Mouse (Mus musculus) testis, postnatal 14 days (tissue): ENCODE measurements around the gene Ggact.

Experiments used
- DNase-seq: peaks from one replicate; pipeline ENCODE4 v3.0.0; 2021; ENCODE audit warnings: low spot score

Gene Ggact

GRCm38 (mm10) chr14:122900679-122901078 lies 12.9 kb downstream of the Ggact start:
- no peak for DNase-seq

- DNase-seq: no peak
Observed at GRCm38 (mm10) chr14:122898550-122898949, 15.0 kb downstream of the Ggact start.

DNA sequence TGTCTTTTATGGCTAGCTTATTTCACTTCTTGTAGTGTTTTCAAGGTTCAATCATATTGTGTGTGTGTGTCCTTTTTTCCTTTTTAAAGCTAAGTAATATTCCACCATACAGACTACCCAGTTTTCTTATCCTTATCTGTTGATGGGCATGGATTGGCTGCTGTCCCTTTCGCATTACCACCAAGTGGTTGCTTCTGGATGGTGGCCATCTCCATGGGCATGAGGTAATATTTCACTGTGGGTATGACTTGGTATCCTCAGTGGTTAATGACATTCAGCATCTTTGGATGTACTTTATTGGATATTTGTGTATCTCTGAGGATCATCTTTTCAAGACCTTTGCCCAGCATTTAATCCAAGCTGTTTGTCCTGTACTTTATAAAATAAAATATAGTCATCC lies 17.5 kb downstream of the Ggact start:
- DNase-seq: no peak

DNA sequence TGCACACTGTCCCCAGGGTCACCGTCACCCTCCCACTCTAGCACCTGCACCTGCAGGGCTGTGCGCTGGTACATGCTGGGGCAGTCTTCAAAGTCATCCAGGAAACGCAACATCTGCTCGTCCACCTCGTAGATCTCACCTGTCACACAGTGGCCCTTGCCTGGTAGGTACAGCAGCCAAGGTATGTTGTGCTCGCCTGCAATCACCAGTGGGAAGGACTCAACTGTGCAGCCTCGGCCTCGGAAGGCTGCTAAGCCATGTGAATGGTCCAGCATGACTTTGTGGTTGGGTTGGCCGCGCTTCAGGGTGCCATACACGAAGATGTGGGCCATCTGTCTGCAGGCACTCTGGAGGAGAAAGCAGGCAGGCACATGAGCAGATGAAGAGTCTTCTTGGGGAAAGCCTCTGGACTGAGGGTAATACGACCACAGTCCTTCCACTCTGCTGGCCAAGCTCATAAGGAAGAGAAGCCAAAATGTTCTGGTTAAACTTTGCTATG lies 22.0 kb downstream of the Ggact start:
- DNase-seq: no peak

GRCm38 (mm10) chr14:122888480-122888872 lies 25.1 kb downstream of the Ggact start:
- DNase-seq: no peak

DNA sequence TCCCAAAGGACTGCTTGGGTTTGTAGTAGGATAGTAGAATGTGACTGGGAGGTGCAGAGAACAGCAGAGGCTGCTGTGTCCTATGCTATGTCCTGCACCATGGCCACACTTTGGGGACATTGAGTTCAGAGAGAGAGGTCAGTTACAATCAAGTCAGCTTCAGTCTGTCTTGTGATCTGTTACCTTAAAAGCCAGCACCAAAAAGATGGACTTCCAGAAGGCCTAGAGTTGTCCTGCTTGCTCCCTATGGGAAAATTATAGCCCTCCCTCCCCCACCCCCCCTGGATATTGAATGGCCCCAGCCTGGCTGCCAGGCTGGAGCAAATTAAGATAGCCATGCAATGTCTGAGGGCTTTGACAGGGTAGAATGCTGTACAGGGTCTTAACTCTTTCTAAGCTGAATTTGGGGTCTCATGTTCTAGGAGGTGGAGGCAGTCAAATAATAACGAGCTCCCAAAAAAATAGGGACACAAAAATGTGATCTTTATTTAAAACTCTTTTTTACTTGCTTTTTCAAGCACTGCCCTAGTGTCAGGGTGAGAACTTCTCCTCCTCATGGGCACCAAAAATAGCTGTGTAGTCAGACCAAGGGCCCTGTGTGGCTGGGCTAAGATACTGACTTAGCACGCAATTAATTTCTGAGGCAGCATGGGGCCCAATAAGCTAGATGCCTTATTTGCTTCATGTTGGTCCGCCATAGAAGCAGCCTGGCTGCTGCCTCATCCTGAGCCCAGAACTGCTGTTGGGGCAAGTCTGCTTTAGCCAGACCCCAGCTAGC lies 25.7 kb downstream of the Ggact start:
- DNase-seq: no peak

- no peak for DNase-seq
Observed at GRCm38 (mm10) chr14:122887278-122887677, 26.3 kb downstream of the Ggact start.

DNA sequence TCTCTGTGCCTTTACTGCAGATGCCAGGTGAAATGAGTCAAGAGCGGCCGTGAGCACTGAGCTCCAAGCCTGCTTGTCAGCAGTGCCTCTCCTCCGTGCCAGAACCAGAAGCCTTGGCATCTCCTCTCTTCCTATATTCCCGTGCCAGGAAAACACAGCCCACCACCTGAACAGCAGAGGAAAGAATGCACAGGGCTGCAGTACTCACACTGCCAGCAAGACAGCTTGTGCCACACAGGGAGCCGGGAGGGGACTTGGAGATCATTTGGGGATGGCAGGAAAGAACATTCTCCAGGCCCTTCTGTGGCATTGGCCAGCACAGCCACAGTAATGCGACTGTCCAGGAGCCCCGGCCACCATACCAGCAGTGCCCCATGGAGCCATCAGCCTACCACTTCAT lies 27.7 kb downstream of the Ggact start:
- no peak for DNase-seq

GRCm38 (mm10) chr14:122883821-122884584 lies 29.6 kb downstream of the Ggact start:
- DNase-seq: no peak

DNA sequence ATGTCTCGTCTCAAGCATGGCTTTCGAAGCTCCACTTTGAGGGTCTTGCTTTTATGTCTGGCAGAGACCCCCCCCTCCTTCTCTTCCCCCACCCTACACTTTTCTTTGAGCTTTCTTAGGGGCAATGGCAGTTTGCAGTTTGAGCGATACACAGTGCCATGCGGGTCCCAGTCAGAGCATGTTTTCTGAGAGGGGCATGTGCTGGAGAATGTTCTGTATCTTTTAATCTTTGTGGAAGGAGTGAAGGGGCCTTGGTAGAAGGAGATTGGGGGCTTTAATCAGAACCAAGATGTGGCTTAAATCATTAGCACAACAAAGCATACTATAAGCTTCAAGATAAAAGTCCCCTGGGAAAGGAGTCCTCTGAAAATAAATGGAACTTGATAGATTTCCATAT lies 30.1 kb downstream of the Ggact start:
- no peak for DNase-seq

- no peak for DNase-seq
Observed at GRCm38 (mm10) chr14:122882795-122883409, 30.7 kb downstream of the Ggact start.

- no peak for DNase-seq
Observed at GRCm38 (mm10) chr14:122882201-122882639, 31.3 kb downstream of the Ggact start.

- DNase-seq: no peak
Observed at GRCm38 (mm10) chr14:122881699-122882098, 31.9 kb downstream of the Ggact start.

GRCm38 (mm10) chr14:122880291-122880690 lies 33.3 kb downstream of the Ggact start:
- DNase-seq: no peak

- DNase-seq: no peak
Observed at GRCm38 (mm10) chr14:122877787-122878186, 35.8 kb downstream of the Ggact start.

DNA sequence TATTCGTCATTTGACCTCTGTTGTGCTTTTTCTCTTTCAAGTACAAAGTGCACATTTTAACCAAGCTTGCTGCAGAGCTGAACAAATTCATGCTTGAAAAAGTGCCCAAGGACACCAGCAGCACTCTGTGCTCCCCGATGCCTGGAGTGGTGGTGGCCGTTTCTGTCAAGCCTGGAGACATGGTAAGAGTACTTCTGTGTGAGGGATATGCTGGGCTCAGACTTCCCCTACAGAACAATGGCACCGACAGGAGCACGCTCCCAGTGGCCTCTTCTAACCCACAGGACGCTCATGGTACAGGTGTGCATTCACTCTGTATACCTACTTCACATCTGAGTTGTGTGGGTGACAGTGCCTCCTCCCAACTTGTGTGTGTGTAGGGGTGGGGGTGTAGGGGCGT lies 36.8 kb downstream of the Ggact start:
- DNase-seq: no peak

- DNase-seq: peak; percentile 46
Observed at GRCm38 (mm10) chr14:122876163-122876562, 37.4 kb downstream of the Ggact start.

DNA sequence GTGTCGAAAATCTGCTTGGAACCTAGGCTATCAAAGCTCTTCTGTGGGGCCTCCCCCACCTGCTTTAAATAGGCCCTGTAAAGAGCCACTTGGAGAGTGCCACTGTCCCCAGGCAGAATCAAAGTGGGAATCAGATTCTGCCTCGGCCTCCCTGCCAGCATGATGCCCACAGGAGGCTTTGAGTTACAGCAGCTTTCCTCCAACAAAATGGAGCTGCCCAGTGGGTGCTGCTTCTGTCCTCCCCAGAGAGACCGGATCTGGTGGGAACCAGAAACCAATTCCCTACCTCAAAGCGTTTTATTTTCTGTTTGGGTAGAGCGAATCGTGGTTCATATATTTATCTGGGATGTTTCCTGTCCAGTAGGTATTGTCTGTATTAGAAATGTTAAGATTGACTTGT lies 37.9 kb downstream of the Ggact start:
- no peak for DNase-seq

- no peak for DNase-seq
Observed at GRCm38 (mm10) chr14:122875056-122875455, 38.5 kb downstream of the Ggact start.

- DNase-seq: no peak
Observed at GRCm38 (mm10) chr14:122872612-122873011, 40.9 kb downstream of the Ggact start.

DNA sequence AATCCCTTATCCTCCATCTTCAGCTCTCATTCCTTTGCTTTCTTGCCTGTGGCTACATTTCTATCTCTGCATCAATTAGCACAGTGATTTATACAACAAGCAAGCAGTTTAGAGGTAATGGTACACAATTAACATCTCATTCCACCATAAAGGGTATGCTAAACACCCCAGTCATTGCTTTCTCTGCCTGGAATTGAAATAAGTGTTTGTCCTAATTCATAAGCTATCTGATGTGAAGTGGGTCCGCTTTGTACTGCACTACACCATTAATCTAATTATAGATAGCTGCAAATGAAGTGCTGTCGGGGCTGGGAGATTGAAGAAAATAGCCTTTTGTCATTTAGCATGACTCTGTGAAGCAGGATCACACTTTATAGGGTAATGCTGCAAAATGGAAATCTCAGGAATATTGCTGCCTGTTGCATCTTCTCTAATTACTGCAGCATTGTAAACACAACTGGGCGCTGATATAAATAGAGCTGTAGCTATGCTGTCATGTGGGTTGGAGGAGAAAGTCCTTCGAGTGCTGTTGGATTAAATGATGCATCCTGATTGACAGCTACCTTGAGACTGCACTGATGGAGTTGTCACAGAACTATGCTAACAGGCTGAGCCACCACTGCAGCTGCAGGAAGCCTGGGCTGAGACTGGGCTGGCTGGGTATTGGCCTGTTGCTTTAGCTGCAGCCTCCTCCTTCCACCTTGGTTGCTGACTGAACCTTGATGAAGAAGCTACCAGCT lies 41.5 kb downstream of the Ggact start:
- no peak for DNase-seq

GRCm38 (mm10) chr14:122869831-122870230 lies 43.7 kb downstream of the Ggact start:
- no peak for DNase-seq
